Mouse (Mus musculus) left cerebral cortex, adult 18-20 months (tissue): ENCODE results near the gene Olfr849. TPM values are rescaled to one million over a fixed set of nuclear protein-coding genes. Genes with fewer than 3 reads are reported as not detected.

Source experiments
- DNase-seq, 2 experiments: peaks; one replicate each; pipeline ENCODE4 v3.0.0; 2021 to 2022; ENCODE audit warnings: low spot score in 2 of 2, mixed read lengths in 1 of 2
- long read RNA-seq, 2 experiments: library from polyadenylated mRNA; stranded (forward); transcript quantifications; one replicate each; pipeline ENCODE4 v2.0.0; 2021
- total RNA-seq, 2 experiments: library from RNA; stranded (reverse); gene quantifications; 2 replicates each; pipeline ENCODE4 v1.2.3; 2021

The Olfr849 gene
- not detected for total RNA-seq
- long read RNA-seq, experiment 1, result 0 reads
- long read RNA-seq, experiment 2, result 0 reads

- no peak for DNase-seq
Observed at GRCm38 (mm10) chr9:19439966-19440365, at the start of gene Olfr849. Olfr849 (plus strand) TSS chr9:19440266.

GRCm38 (mm10) chr9:19478148-19478547 is 38.1 kb downstream of the Olfr849 start, which contains the start of gene Olfr850:
Olfr850 (minus strand) TSS chr9:19478248.
- DNase-seq, result no peak

- DNase-seq, result no peak
Observed at GRCm38 (mm10) chr9:19492995-19493394, 52.9 kb downstream of the Olfr849 start, which contains the start of gene Olfr851. Olfr851 (plus strand) TSS chr9:19493295.

Other genes with a start within 250 kb of the Olfr849 start
- gene Olfr843, start 188.3 kb upstream of the Olfr849 start, total RNA-seq, result not detected
- gene Olfr844, start 123.9 kb upstream of the Olfr849 start, total RNA-seq, result not detected
- gene Olfr845, start 103.8 kb upstream of the Olfr849 start, total RNA-seq, result not detected
- gene Olfr846, start 76.3 kb upstream of the Olfr849 start, total RNA-seq, result not detected
- not detected for gene Olfr847, start 61.6 kb upstream of the Olfr849 start, total RNA-seq
- not detected for gene Olfr850, start 38.0 kb downstream of the Olfr849 start, total RNA-seq
- not detected for gene Olfr851, start 53.0 kb downstream of the Olfr849 start, total RNA-seq
- gene Olfr853, start 100.8 kb downstream of the Olfr849 start, total RNA-seq, result not detected
- gene Olfr854, start 127.1 kb downstream of the Olfr849 start, total RNA-seq, result not detected
- not detected for gene Olfr855, start 142.4 kb downstream of the Olfr849 start, total RNA-seq
- 10 to 100 TPM; 21.8 to 22.7 TPM for gene Zfp317, start 181.8 kb downstream of the Olfr849 start, total RNA-seq